Mouse (Mus musculus): Measurements from ENCODE around the gene Mrln.

Gene Mrln

GRCm38 (mm10) chr10:70264337-70265036 lies 60.0 kb downstream of the Mrln start:
- POLR2A ChIA-PET: interaction anchor here in 3 of 4 experiments (0.6 to 1.0 kb wide), 4 partner anchors 16 to 329 kb away, joined by 3 to 6 read pairs (median 4); partner anchors contain the start of gene Slc16a9 (in 1 of the 3)
- CTCF ChIA-PET: interaction anchor here in 1 of 4 experiments (0.7 kb wide), 2 partner anchors 242 to 731 kb away, joined by 5 to 6 read pairs; no protein-coding TSS in a partner anchor

- CTCF ChIA-PET: no interaction called here
- POLR2A ChIA-PET: interaction anchor here in 2 of 4 experiments (1.1 to 1.7 kb wide), 2 partner anchors 11 to 22 kb away, joined by 3 to 5 read pairs; no protein-coding TSS in a partner anchor
Observed at GRCm38 (mm10) chr10:70266501-70266900, 62.0 kb downstream of the Mrln start.

- ChIA-PET CTCF (interaction anchor here (0.5 to 3.1 kb wide), 13 partner anchors 12 to 481 kb away, joined by 3 to 10 read pairs (median 3); partner anchors contain the start of gene Slc16a9 (in 2 of the 4)), POLR2A (interaction anchor here in 2 of 4 experiments (1.1 to 1.4 kb wide), 3 partner anchors 25 to 27 kb away, joined by 3 to 5 read pairs (median 4); no protein-coding TSS in a partner anchor)
Observed at GRCm38 (mm10) chr10:70268581-70269446, 64.3 kb downstream of the Mrln start.
